10 mouse cellular contexts compared by ENCODE assay signal in the genomic region with DNA sequence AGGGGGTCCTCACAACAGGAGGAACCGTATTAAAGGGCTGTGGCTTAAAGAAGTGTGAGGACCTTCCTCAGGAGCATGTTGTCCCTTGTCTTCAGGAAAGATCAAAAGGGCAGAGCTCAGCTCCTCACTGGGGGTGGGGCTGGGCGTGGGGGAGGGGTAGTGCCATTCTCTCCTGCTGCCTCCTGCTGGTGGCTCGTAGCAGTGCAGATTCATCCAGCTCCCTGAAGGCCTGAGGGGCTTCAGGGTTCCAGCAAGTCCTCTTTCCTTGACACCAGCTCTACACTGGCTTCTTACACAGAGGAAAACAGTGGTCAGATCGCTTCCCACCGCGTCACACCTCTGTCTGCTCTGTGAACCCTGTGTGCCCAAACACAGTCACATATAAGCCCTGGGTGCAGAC. TPM values are rescaled to one million over a fixed set of nuclear protein-coding genes. Genes with fewer than 3 reads are reported as not detected.
DNase-seq lines count a peak whose midpoint lies in the region.
"Had no signal": no experiment of that assay in that cellular context is flagged by ENCODE, and none has a peak within 500 bp of the region (broad histone marks: within the 10 kb centered on the region; RNA-seq: fewer than 3 reads in every experiment).

No protein-coding gene starts in this region.

- H3K4me3 ChIP-seq in heart, embryonic 10.5 days = no peak overlapping the region
- H3K4me3 ChIP-seq: hindbrain, embryonic 15.5 days; neural tube, embryonic 12.5 days had no signal

- WGBS in heart, embryonic 10.5 days = 23% methylated on average over 6 of the region's 6 CpGs

- intact Hi-C loops in heart, postnatal 10 days (cut with DNase I) = no loop called here
- intact Hi-C loops in heart, postnatal 25 days (cut with DNase I) = no loop called here

- no peaks in the 10 kb centered on the region for H3K9me3 ChIP-seq in heart, embryonic 10.5 days
- H3K9me3 ChIP-seq: hindbrain, embryonic 15.5 days; neural tube, embryonic 12.5 days had no signal

- H3K27me3 ChIP-seq in heart, embryonic 10.5 days (ENCODE audit: insufficient read depth, poor library complexity, severe bottlenecking) = no peaks in the 10 kb centered on the region
- H3K27me3 ChIP-seq: hindbrain, embryonic 15.5 days; neural tube, embryonic 12.5 days had no signal

- peaks cover 5% of the 10 kb centered on the region; the same call in 1 of the 2 replicates for H3K4me1 ChIP-seq in heart, embryonic 10.5 days
- H3K4me1 ChIP-seq: hindbrain, embryonic 15.5 days; neural tube, embryonic 12.5 days had no signal

- H3K36me3 ChIP-seq in heart, embryonic 10.5 days = no peaks in the 10 kb centered on the region
- H3K36me3 ChIP-seq: hindbrain, embryonic 15.5 days; neural tube, embryonic 12.5 days had no signal

- H3K27ac ChIP-seq in heart, embryonic 10.5 days = no peak overlapping the region
- H3K27ac ChIP-seq: hindbrain, embryonic 15.5 days; neural tube, embryonic 12.5 days had no signal

- peak; percentile 14 to 61 for DNase-seq in heart, postnatal 10 days
- no peak for DNase-seq in heart, postnatal 25 days (ENCODE audit: low spot score)
- peak; percentile 33 for DNase-seq in right cerebral cortex, postnatal 14 days
- DNase-seq in right cerebral cortex, adult 2 months (ENCODE audit: low spot score in 2 of 2) = no peak
- DNase-seq in induced T-regulatory cell, adult 2 months (ENCODE audit: low read depth) = peak; percentile 56
- peak; percentile 16 to 67 for DNase-seq in thymus, postnatal 10 days (ENCODE audit: low spot score in 2 of 2)
- DNase-seq in right cerebral cortex, postnatal 10 days (ENCODE audit: low spot score in 2 of 2) = no peak
- no peak for DNase-seq in heart, embryonic 10.5 days (ENCODE audit: low spot score)

RNA-seq across cellular contexts. Expression of a gene that starts 8.9 kb away (rescaled TPM):
- total RNA-seq in heart, postnatal 10 days (2021) = 1 to 10 TPM; 7.5 to 8.5 TPM
- 10 to 100 TPM; 14.8 to 16.5 TPM for total RNA-seq in heart, postnatal 25 days (2021)
- 2.6 and 3.5 TPM in 2 replicates for polyA plus RNA-seq in heart, embryonic 10.5 days (2016; fragmentation: Nextera tagmentation; extraction: Ambion mirVana)

RNA-seq across cellular contexts. Expression of a gene that starts 18.6 kb away (rescaled TPM):
- total RNA-seq in heart, postnatal 10 days (2021) = 1 to 10 TPM; 4.5 to 4.6 TPM
- total RNA-seq in heart, postnatal 25 days (2021) = under 1 TPM; 0.34 to 0.39 TPM
- polyA plus RNA-seq in heart, embryonic 10.5 days (2016; fragmentation: Nextera tagmentation; extraction: Ambion mirVana) = 40.0 and 40.6 TPM in 2 replicates

RNA-seq across cellular contexts. Expression of a gene that starts 19.4 kb away (rescaled TPM):
- total RNA-seq in heart, postnatal 10 days (2021) = 1 to 10 TPM; 2.3 to 2.9 TPM
- total RNA-seq in heart, postnatal 25 days (2021) = 1 to 10 TPM; 2.6 to 2.7 TPM
- 0.05 and 0.13 TPM in 2 replicates for polyA plus RNA-seq in heart, embryonic 10.5 days (2016; fragmentation: Nextera tagmentation; extraction: Ambion mirVana)

RNA-seq across cellular contexts. Expression of a gene that starts 29.5 kb away (rescaled TPM):
- 10 to 100 TPM; 39.2 to 40.9 TPM for total RNA-seq in heart, postnatal 10 days (2021)
- 10 to 100 TPM; 29.6 to 31.8 TPM for total RNA-seq in heart, postnatal 25 days (2021)
- 50.9 and 54.2 TPM in 2 replicates for polyA plus RNA-seq in heart, embryonic 10.5 days (2016; fragmentation: Nextera tagmentation; extraction: Ambion mirVana)

RNA-seq across cellular contexts. Expression of a gene that starts 38.1 kb away (rescaled TPM):
- 10 to 100 TPM; 30.5 to 32.9 TPM for total RNA-seq in heart, postnatal 10 days (2021)
- 10 to 100 TPM; 16.4 to 20.7 TPM for total RNA-seq in heart, postnatal 25 days (2021)
- 34.4 and 36.5 TPM in 2 replicates for polyA plus RNA-seq in heart, embryonic 10.5 days (2016; fragmentation: Nextera tagmentation; extraction: Ambion mirVana)

Comparison
In these comparisons a context has a peak if more than half of its experiments do, and no peak if none do; other contexts are left out.
1. DNase-seq: peak in heart, postnatal 10 days (2 of 2), right cerebral cortex, postnatal 14 days (single experiment), induced T-regulatory cell, adult 2 months (single experiment) and thymus, postnatal 10 days (2 of 2); none in heart, postnatal 25 days (single experiment), right cerebral cortex, adult 2 months (0 of 2), right cerebral cortex, postnatal 10 days (0 of 2) and heart, embryonic 10.5 days (single experiment).